Mouse (Mus musculus) heart, postnatal 0 days (tissue): ENCODE measurements at regions not wholly inside any gene's neighbourhood (a gene's known extent, or its start where the extent isn't known, plus 50 kb on each side); places are given as distances from the start of the nearest gene placed in this dataset.

Source experiments
- CTCF ChIP-seq: IDR thresholded peaks from 2 replicates; pipeline ENCODE4 v1.5.1; 2016; ENCODE audit warnings: antibody characterized with exemption, control low read depth, low read depth
- EP300 ChIP-seq: IDR thresholded peaks from 2 replicates; pipeline ENCODE4 v1.6.1; 2016; ENCODE audit warnings: antibody characterized with exemption, low read depth

GRCm38 (mm10) chr12:28380203-28380602, 172.0 kb downstream of the Dcdc2c start:
- TF ChIP-seq CTCF = no peak
- no peak for TF ChIP-seq EP300
